Mouse (Mus musculus): ENCODE data around the gene Txn2.

GRCm38 (mm10) chr15:77954362-77954761 lies 25.6 kb upstream of the Txn2 start:
- TF ChIP-seq CTCF (conservative IDR thresholded peaks at IDR 0.05; ENCODE audit: low read length): no peak
- TF ChIP-seq POU5F1 (IDR thresholded peaks at IDR 0.05; ENCODE audit: borderline replicate concordance, low read length): no peak
